15 mouse cellular contexts compared by ENCODE assay signal in genomic region chr4:132997469-132998237, GRCm38 (mm10). TPM values are rescaled to one million over a fixed set of nuclear protein-coding genes. Genes with fewer than 3 reads are reported as not detected.
A peak's percentile ranks its signal among the peaks of the same experiment; 100 is the strongest.
DNase-seq lines count a peak whose midpoint lies in the region; ATAC-seq and TF ChIP-seq lines count a peak whose summit lies in the region.
"Had no signal": no experiment of that assay in that cellular context is flagged by ENCODE, and none has a peak within 500 bp of the region (broad histone marks: within the 10 kb centered on the region; RNA-seq: fewer than 3 reads in every experiment).

No protein-coding gene starts in this region.

- H3K27me3 ChIP-seq in kidney, adult 2 months (replicated peaks; ENCODE audit: control insufficient read depth, insufficient read depth, low read length): no peaks in the 10 kb centered on the region
- H3K27me3 ChIP-seq in midbrain, postnatal 0 days (ENCODE audit: insufficient read depth, low read length): no peaks in the 10 kb centered on the region
- no peaks in the 10 kb centered on the region for H3K27me3 ChIP-seq in midbrain, embryonic 15.5 days (replicated peaks)
- H3K27me3 ChIP-seq in intestine, postnatal 0 days (replicated peaks; ENCODE audit: control insufficient read depth, insufficient read depth, low read length): no peaks in the 10 kb centered on the region
- H3K27me3 ChIP-seq: embryonic facial prominence, embryonic 12.5 days had no signal

- peak; percentile 50 for TF ChIP-seq CTCF in kidney, adult 2 months (conservative IDR thresholded peaks at IDR 0.05; ENCODE audit: insufficient read depth, insufficient read length, low read depth, low read length)
- TF ChIP-seq CTCF in midbrain, postnatal 0 days (IDR thresholded peaks at IDR 0.05): peak; percentile 33; the same call in 1 of the 2 replicates
- TF ChIP-seq CTCF in intestine, postnatal 0 days (IDR thresholded peaks at IDR 0.05; ENCODE audit: low read depth): peak; percentile 34

- no peak overlapping the region for H3K4me2 ChIP-seq in midbrain, postnatal 0 days (ENCODE audit: low read depth, low read length, poor library complexity, severe bottlenecking)
- H3K4me2 ChIP-seq in midbrain, embryonic 15.5 days: no peak overlapping the region
- no peak overlapping the region for H3K4me2 ChIP-seq in intestine, postnatal 0 days (replicated peaks; ENCODE audit: low read depth)
- H3K4me2 ChIP-seq: embryonic facial prominence, embryonic 12.5 days had no signal

- H3K9ac ChIP-seq in midbrain, postnatal 0 days (replicated peaks; ENCODE audit: low read length, poor library complexity, severe bottlenecking): no peak overlapping the region
- no peak overlapping the region for H3K9ac ChIP-seq in midbrain, embryonic 15.5 days
- H3K9ac ChIP-seq in intestine, postnatal 0 days (ENCODE audit: low read depth, low read length): no peak overlapping the region
- H3K9ac ChIP-seq: embryonic facial prominence, embryonic 12.5 days had no signal

- no peak for ATAC-seq in midbrain, postnatal 0 days (ENCODE audit: low FRiP score)
- ATAC-seq in midbrain, embryonic 15.5 days (replicated peaks): no peak
- no peak for ATAC-seq in intestine, postnatal 0 days
- ATAC-seq: CD4-positive, CD25-positive, alpha-beta regulatory T cell, adult 4 months had no signal

- no peak overlapping the region for H3K4me3 ChIP-seq in kidney, adult 2 months (ENCODE audit: insufficient read depth, low read depth, low read length)
- no peak overlapping the region for H3K4me3 ChIP-seq in midbrain, postnatal 0 days (ENCODE audit: low read depth, low read length)
- no peak overlapping the region for H3K4me3 ChIP-seq in midbrain, embryonic 15.5 days
- H3K4me3 ChIP-seq in intestine, postnatal 0 days (ENCODE audit: low read depth, low read length): no peak overlapping the region
- H3K4me3 ChIP-seq: embryonic facial prominence, embryonic 12.5 days; midbrain, embryonic 10.5 days had no signal

- no peak for DNase-seq in kidney, adult 2 months
- no peak for DNase-seq in kidney, postnatal 10 days
- no peak for DNase-seq in midbrain, postnatal 0 days (ENCODE audit: low spot score)
- DNase-seq in right cerebral cortex, adult 18-20 months: no peak
- no peak for DNase-seq in layer of hippocampus, adult 11-12 months (ENCODE audit: low spot score)
- DNase-seq: adrenal gland, postnatal 25 days; cerebellum, postnatal 36 days; layer of hippocampus, adult 9-11 months; lung, adult 18-20 months; right cerebral cortex, postnatal 4 days had no signal

- no peaks in the 10 kb centered on the region for H3K4me1 ChIP-seq in kidney, adult 2 months (ENCODE audit: control insufficient read depth, insufficient read depth, low read length)
- no peaks in the 10 kb centered on the region; the same call in 1 of the 2 replicates for H3K4me1 ChIP-seq in midbrain, postnatal 0 days (ENCODE audit: insufficient read depth, low read length)
- peaks cover under 1% of the 10 kb centered on the region; the same call in 1 of the 2 replicates for H3K4me1 ChIP-seq in midbrain, embryonic 15.5 days
- H3K4me1 ChIP-seq in intestine, postnatal 0 days (replicated peaks; ENCODE audit: control insufficient read depth, insufficient read depth, low read length): no peaks in the 10 kb centered on the region

- no peak overlapping the region for H3K27ac ChIP-seq in kidney, adult 2 months (ENCODE audit: insufficient read depth, low read depth, low read length)
- H3K27ac ChIP-seq in midbrain, postnatal 0 days (ENCODE audit: low read depth, low read length): no peak overlapping the region
- no peak overlapping the region for H3K27ac ChIP-seq in midbrain, embryonic 15.5 days
- H3K27ac ChIP-seq in intestine, postnatal 0 days (ENCODE audit: low read depth, low read length): no peak overlapping the region
- H3K27ac ChIP-seq: embryonic facial prominence, embryonic 12.5 days had no signal

- no peaks in the 10 kb centered on the region for H3K9me3 ChIP-seq in midbrain, postnatal 0 days (ENCODE audit: low read length)
- no peaks in the 10 kb centered on the region for H3K9me3 ChIP-seq in midbrain, embryonic 15.5 days
- no peaks in the 10 kb centered on the region for H3K9me3 ChIP-seq in intestine, postnatal 0 days (ENCODE audit: control insufficient read depth)
- H3K9me3 ChIP-seq: embryonic facial prominence, embryonic 12.5 days; midbrain, embryonic 10.5 days had no signal

- WGBS in kidney, adult 2 months: 40% methylated on average over 14 of the region's 14 CpGs
- WGBS in midbrain, postnatal 0 days: 43% methylated on average over 14 of the region's 14 CpGs
- 50% methylated on average over 14 of the region's 14 CpGs for WGBS in midbrain, embryonic 15.5 days
- WGBS in intestine, postnatal 0 days: 50% methylated on average over 14 of the region's 14 CpGs

- TF ChIP-seq POLR2A in kidney, adult 2 months (IDR thresholded peaks at IDR 0.05; ENCODE audit: low read depth, low read length): no peak

- H3K36me3 ChIP-seq in kidney, adult 2 months (ENCODE audit: control insufficient read depth, insufficient read depth, low read length): no peaks in the 10 kb centered on the region
- H3K36me3 ChIP-seq in midbrain, postnatal 0 days (ENCODE audit: insufficient read depth, low read length): no peaks in the 10 kb centered on the region
- no peaks in the 10 kb centered on the region for H3K36me3 ChIP-seq in midbrain, embryonic 15.5 days (replicated peaks)
- no peaks in the 10 kb centered on the region for H3K36me3 ChIP-seq in intestine, postnatal 0 days (ENCODE audit: control insufficient read depth, insufficient read depth)
- H3K36me3 ChIP-seq: embryonic facial prominence, embryonic 12.5 days; midbrain, embryonic 10.5 days had no signal

RNA-seq across cellular contexts. Expression of gene Ahdc1, which starts 13.4 kb away (rescaled TPM):
- polyA plus RNA-seq in kidney, adult 2 months (2012; rRNA removed): 22.2 and 23.3 TPM in 2 replicates
- 105 and 115 TPM in 2 replicates for total RNA-seq in midbrain, postnatal 0 days (2014; rRNA removed)
- 9.2 and 11.0 TPM in 2 replicates for polyA plus RNA-seq in midbrain, postnatal 0 days (2015; fragmentation: Nextera tagmentation; extraction: Ambion mirVana)
- polyA plus RNA-seq in midbrain, embryonic 15.5 days (2015; fragmentation: Nextera tagmentation; extraction: Ambion mirVana): 13.5 and 14.4 TPM in 2 replicates
- polyA plus RNA-seq in intestine, postnatal 0 days (2015; fragmentation: Nextera tagmentation; extraction: Ambion mirVana): 2.4 and 3.1 TPM in 2 replicates

RNA-seq across cellular contexts. Expression of gene Fgr, which starts 23.8 kb away (rescaled TPM):
- 1.8 and 2.5 TPM in 2 replicates for polyA plus RNA-seq in kidney, adult 2 months (2012; rRNA removed)
- 0.33 and 0.47 TPM in 2 replicates for total RNA-seq in midbrain, postnatal 0 days (2014; rRNA removed)
- 0.19 TPM in 1 of 2 replicates, not detected in the other for polyA plus RNA-seq in midbrain, postnatal 0 days (2015; fragmentation: Nextera tagmentation; extraction: Ambion mirVana)
- polyA plus RNA-seq in midbrain, embryonic 15.5 days (2015; fragmentation: Nextera tagmentation; extraction: Ambion mirVana): 0.06 and 0.27 TPM in 2 replicates
- polyA plus RNA-seq in intestine, postnatal 0 days (2015; fragmentation: Nextera tagmentation; extraction: Ambion mirVana): 2.0 and 2.4 TPM in 2 replicates
